Mouse (Mus musculus): ENCODE data around the gene Srpk1.
A peak's percentile ranks its signal among the peaks of the same experiment; 100 is the strongest.

Gene Srpk1

DNA sequence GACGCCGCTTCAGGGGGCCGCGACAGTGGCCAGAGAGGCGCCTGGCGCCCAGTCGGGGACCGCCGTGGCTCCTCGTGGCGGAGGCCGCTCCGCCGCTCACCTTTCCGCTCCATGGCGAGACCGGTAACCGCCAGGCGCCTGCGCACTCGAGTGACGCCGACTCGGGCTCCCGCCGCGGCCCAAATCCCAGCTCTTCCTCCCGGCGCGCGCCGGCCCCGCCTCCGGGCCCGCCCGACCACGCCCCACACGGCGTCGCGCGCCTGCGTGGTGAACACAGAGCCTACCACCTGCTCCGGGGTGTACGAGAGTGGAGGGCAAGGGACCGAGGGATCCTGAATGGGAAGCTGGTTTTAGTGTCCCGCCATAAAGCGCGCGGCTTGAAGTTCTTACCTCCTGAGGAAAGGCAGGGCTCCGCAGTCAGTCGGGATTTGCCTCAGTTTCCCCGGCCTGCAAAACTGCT lies at the start of gene Srpk1:
Gene Srpk1, minus strand, starts transcription at position 410 of the 460 bp plus-strand sequence.
- DNase-seq = peak; percentile 96

DNA sequence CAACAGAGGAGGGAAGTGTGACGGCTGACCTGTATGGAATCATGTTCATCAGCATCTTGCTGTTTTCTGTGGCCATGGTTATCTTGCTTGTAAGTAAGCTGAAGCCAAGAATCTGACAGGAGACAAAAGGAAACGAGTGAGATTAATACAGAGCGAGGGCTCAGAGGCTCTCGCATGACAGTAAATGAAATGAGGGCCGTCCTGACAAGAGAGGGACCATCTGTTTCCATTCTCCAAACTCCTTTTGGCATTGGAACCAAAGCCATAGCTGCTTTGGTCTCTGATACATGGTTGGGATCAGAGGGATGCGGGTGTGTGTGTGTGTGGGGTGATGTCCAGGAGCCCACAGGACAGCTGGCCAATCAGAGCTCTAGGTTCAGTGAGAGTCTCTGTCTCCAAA lies 37.1 kb upstream of the Srpk1 start:
- DNase-seq = peak; percentile 22

DNA sequence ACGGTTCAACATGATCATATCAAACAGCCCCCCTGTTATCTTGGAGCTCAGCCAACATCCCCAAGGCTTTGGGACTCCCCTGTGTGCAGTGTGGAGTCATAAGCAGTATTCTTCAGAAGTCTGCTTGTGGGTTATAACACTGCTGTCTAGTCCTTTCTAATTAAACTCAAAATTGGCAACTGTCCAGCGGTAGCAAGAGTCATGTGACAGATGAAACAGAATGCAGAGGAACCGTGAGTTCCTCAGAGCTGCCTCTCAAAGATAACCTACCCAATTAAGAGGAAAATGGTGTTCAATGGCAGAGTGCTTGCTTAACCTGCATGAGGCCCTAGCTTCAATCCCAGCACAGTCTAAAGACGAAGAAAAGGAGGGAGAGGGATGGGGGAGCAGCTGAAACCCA lies 35.4 kb upstream of the Srpk1 start:
- no peak for DNase-seq

DNA sequence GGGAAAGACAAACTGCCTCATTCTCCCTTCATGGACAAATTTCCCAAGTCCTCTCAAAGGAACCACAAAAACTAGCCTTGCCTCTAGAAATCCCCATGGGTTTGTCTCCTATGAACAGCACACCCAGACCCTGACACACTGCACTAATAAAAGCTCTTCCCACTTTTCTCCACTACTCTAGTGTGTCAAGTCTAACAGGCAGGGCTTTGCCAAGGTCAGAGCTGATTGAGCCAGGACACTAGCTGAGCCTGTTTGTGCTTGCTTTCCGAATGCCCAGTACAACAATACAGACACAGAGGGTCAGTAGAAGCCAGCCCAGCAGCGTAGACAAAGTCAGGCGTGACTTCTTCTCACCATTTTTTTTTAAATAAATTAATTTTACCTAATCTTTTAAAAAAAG lies 27.8 kb upstream of the Srpk1 start:
- no peak for DNase-seq

DNA sequence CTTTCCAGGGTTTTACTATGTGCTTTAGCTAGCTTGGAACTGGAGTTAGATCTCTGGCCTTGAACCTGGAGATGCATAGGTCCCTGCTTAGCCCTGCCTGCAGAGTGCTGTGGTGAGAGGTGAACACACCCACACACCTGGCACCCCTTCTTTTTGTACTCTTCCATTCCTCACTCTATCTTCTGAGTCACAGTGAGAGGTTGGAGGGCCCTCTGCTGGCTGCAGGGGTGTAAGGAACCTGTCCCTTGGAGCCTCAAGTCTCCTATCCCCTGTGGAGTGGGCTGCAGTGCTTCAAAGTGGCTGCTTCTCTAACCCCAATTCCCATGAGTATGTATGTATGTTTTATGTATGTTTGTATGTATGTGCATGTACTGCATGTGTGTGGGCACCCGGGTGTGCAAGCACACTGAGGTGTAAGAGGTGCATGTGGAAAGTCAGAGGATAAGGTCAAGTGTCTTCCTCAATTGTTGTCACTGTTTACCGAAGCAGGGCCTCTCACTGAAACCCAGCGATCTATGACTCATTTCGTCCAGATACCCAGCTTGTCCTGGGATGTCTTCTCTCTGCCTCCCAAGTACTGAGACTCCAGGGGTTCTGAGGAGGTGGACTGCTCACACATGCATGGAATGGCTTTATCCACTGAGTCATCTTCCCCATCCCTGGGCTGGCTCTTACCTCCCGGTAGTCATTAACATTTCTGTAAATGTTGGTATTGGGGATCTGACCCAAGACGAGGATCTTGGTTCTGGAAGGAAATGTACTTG lies 26.3 kb upstream of the Srpk1 start:
- peak; percentile 59 for DNase-seq

DNA sequence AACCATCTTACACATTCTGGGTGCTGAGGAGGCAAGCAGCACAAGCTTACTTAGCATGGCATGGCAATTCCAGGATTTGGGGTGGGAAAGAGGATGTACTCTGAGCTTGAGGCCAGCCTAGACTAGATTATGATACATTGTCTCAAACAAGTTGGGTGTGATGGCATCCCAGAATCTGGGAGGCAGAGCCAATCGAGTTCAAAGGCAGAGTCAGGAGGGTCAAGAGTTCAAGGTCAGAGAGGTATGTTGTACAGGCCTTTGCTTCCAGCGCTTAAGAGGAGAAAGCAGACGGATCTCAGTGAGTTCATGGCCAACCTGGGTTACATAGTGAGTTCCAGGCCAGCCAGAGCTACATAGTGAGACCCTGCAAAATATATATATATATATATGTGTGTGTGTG lies 23.7 kb upstream of the Srpk1 start:
- no peak for DNase-seq

DNA sequence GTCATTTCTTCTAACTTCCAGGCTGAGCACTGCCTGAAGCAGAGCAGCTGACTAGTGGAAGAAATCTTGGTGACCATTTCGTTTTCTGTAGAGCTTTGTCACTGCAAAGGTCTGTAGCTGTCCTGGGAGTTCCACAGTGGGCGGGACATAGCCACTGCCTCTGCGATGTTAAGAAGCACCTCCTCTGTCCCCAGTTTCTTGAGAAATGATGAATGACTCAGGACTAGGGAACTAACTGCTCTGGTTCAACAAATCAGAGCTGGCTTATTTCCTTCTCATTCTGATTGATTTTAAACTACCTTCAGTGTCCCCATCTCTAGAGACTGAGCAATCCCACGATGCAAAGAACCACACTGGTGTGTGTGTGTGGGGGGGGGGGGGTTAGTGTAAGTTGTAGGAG lies 21.6 kb upstream of the Srpk1 start:
- DNase-seq = no peak

DNA sequence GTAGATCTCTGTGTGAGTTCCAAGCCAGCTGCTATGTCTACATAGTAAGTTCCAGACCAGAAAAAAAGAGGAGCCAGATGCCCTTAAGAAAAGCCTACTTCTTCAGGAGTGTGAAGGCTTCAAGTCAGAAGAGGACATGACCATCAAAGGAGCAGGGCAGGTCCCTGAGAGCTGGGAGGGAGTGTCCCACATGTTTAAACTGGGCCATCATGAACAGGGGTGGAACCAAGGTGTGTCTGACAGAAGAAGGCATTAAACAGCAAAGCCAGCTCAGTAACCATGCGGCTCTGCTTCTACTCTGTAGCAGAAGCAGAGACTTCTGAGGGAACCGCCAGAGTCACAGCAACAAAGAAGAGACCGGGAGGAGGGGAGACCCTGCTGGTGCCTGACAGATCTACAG lies 21.2 kb upstream of the Srpk1 start:
- DNase-seq = no peak

DNA sequence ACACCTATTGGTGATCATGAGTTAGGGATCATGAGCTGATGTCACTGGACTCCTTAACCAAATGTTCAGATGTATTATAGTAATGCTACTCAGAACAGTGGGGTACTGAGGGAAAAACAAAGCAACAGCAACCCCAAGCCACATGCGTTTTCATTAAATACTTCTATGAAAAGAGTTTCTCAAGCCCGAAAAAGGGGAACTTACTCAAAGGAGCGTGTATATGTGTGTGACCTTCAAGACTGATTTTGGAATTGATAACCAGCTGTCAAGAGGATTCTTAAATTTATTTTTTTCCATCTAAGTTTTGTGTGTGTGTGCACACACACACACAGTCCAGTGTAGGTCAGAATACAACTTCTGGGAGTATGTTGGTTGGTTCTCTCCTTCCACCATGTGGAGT lies 17.6 kb upstream of the Srpk1 start:
- DNase-seq = no peak

DNA sequence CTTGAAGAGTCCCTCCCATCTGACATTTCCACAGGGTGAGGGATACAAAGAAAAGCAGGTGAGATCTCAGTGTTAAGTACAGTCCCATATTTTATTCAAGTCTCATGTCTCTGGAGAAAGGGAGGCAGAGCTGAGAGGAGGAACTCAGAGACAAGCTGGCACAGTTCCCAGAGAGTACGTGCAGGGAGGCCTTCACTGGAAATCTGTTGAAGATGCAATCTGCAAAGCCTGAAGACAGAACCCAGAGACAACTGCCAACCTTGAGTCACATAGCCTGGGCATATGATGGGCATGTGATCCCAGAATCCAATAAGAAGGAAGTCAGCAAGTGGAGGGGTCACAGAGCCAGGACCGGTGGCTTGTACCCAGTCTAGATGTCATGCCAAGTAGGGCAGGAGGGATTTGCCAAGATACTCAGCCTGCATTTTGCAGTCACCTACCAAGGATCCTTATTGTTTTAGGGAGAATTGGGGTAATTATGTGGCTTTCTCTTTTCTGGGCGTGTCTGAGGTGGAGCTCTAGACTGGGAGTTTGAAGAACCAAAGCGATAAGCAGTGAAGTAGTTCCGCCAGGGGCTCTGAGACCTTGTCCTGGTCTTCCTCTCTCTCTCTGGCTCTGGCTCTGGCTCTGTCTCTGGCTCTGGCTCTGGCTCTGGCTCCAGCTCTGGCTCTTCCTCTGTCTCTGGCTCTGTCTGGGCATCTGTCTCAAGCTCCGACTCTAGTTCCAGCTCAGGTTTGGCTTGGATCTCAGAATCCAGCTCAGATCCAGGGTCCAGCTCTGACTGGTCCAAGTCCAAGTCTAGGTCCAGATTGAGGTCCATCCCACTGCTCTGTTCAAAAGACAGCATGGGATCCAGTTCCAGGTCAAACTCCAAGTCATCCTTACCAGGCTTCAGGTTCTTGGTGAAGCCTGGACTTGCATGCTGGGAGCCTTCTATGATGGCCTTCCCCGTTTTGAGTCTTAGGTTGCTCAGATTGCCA lies 15.5 kb upstream of the Srpk1 start:
- DNase-seq = peak; percentile 51

DNA sequence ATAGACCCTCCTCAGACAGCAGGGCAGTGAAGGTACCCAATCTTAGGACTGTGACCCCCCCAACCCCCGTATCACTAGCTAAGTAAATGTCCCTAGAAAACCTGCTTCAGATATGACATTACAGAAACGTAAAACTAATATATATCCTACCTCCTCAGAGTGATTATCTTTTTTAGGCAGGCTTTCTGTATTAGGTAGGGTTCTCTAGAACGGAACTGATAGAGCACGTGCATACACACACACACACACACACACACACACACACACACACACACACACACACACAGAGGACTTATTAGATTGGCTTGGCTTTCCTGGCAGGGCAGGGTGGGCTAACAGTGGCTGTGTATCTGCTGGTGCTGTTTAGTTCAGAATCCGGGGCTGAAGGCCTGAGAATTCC lies 13.3 kb upstream of the Srpk1 start:
- DNase-seq = no peak

DNA sequence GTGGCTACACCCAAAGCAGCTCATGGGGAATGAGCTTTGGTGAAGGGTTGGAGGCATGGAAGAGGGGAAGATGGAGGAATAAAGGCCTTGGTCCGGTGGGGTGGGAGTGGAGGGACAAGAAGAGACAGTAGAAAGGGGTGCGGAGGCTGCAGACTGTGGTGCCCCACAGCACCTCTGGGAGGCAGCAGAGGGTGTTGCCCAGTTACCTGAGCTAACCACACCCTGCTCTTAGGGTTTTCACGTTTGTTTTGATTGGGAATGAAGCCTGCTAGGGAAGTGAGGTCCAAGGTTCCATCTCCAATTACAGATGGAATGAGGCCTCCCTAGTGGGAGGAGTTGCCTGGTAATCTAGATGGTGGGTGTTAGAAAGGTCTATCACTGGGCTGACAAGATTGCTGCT lies 6.6 kb upstream of the Srpk1 start:
- no peak for DNase-seq

DNA sequence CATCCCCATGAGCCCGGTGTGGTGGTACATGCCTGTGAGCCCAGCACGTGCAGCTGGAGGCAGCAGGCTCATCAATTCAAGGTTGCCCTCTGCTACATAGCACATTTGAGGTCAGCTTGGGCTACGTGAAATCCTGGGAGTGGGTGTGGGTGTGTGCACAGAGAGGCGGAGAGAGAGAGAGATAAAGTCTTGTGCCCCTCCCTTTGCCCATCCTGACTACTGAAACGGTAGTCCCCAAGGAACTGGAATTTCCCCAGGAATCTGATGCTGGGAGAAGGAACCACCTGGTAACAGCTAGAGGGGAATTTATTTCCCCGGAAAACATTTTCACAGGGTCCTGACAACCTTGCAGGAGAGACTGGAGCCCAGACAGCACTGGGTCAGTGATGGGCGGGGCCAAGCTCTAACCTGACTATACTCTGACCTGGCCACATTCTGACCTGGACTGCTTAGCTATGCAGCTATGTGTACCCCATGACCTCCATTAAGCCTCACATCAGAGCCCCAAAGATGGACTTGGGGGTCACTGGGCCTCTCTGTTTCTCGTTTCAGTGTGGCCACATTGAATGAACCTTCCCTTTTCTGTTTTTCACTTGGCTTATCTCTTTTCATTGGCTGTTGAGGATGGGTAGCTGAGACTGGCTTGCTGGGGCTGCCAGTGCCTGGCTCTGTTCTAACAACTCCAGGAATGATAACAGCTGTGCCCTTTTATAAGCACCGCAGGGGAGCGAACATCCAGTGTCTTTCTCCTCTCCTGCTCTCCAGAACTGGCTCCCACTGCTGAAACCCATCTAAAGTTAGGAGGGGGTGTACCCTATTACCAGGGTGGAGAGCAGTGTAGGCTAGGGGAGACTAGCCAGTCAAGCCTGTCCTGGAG lies 6.0 kb upstream of the Srpk1 start:
- peak; percentile 27 for DNase-seq

DNA sequence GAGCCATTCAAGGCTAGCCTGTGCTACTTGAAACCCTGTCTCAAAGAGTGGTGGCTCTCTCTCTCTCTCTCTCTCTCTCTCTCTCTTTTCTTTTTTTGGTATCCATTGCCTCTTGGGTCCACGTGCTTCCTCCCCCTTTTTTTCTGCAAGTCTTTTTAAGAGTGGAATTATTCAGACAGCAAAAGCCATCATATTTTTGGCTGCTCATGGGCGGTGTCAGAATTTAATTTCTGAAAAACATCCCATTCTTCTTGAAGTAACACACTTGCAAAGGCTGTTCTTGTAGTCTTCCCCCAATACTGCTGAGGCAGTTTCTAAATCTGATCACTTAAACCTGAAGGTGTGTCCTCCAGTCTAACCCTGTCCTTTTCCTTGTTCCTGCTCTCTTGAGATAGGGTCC lies 4.4 kb upstream of the Srpk1 start:
- no peak for DNase-seq

DNA sequence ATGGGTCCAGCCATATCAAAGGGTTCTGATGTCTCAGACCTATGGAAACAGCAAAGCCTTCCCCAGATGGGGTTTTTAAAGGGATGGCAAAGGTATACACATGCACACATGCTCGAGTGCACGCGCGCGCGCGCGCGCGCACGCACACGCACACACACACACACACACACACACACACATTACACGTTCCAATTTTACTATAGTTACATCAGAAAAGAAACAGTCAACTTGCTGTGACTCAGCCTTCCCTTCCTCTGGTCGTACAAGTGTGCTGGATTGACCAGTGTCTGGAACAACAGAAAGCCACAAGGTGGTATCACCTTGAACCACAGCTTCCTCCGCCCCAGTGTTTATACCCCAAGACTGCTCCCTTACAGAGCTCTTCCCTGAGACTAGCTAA lies 2.8 kb upstream of the Srpk1 start:
- no peak for DNase-seq

DNA sequence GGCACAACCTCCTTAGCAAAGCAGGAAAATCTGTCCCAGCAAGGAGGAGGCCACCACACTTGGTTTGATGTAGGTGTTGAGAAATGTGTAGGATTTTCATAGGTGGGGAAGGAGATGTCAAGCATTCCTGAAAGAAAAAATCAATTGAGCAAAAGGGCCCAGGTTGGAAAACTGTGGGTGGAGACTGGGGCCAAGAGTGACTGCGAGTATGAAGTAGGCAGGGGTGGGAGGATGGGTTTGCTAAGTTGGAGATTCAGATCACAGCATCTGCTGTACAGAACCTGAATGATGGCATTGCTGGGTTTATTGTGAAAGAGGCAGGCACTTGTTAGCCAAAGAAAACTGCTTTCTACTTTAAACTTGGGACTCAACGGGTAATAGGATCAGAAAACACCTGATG lies 2.3 kb upstream of the Srpk1 start:
- no peak for DNase-seq

DNA sequence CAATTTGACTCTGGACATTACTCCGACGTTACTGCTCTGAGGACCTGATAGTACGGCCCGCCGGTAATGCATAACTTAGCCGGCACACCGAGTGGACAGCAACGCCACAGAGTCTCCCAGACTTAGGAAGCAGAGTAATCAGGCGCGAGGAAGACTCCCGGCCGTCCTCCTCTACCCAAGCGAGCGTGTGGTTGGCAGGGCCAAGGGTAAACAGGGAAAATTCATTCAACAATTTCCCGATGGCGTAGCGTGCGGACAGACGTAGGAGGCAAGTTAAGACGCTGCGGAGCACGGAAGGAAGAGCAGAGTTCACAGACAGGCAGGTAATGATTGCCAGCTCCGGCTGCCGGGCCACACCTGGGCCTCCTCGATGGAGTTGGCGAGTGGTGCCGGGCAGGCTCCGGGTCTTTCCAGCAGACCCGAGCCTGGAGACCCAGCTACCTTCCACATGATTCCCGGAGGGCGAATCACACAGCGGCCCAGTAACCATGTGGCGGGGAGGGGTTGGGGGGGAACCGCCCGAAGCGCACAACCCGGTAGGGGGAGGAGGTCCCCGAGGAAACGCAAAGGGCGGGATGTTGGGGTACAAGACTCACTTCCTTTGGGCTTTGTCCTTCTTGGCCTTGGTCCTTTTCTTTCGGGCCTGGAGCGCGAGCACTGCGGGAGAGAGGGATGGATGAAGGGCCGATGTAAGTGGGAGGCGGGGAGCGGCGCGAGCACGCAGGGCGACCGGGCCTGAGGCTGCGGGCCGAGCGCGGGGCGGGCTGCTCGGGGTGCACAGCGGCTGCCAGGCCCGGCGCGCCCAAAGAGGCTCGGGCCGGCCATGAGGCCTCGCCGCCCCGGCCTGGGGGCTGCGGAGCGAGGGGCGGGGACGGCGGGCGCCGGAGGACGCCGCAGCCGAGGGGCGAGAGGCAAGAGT lies 869 bp downstream of the Srpk1 start:
- DNase-seq = peak; percentile 67

DNA sequence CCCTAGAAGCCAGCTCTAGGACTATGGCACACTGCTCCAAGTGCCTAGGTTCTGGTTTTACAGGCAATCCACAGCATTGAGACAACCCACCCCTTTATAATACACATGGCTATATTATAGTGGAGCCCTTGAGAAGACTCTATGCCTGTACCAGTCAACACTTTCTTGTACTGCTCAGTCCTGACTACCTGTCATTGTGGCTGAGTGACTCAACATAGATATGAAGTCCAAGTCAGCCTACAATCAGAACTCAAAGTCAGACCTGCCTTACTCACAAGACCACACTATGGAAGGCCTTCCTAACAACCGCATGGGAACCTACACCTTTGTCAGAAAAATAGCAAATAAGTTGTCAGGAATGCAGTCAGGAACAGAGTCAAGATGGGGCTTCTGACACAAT lies 3.7 kb downstream of the Srpk1 start:
- no peak for DNase-seq

DNA sequence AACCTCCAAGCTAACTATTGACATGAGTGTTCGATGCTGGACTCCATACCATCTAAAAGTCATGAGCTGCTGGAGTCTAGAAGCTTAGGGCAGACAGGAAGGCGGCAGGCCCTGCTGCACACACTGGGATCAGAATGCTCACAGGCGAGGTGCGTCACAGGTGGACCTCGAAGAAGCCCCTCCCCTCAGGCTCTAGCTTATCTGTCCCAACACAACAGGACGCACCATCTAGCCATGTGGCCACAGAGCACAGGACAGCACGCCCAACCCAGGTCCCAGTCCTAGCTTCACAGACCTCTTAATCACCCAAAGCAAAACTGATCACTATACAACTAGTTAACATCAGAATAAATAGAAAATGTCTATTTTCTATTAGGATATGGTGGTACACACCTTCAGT lies 4.4 kb downstream of the Srpk1 start:
- no peak for DNase-seq

DNA sequence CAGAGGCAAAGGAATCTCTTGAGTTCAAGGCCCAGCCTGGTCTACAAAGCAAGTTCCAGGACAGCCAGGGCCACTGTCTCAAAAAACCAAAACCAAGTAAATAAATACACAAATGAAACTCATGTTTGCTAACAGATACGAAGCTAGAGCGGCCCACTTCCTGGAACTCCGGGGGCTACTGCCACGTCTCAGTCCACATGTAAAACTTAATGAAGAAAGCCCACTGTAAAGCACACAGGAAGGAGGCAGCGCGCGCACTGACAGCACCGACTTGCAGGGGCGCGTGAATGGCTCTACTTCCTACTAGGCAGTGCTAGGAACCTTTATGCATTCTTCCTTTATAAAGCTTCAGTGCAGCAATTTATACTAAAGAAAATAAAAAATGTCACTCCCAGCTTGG lies 4.9 kb downstream of the Srpk1 start:
- DNase-seq = no peak

DNA sequence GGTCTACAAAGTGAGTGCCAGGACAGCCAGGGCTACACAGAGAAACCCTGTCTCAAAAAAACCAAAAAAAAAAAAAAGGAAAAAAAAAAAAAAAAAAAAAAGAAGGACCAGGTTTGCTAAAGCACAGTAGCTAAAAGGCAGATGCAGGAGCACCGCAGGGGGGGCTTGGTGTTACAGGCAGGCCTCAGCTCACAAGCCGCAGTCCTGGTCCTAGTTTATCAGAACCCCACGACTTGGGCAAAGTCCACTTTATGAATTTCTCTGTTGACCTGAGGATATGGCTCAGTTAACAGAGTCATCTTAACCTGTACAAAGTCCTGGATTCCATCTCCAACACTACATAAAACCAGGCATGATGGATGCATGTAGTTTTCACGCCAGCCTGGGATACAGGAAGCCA lies 7.2 kb downstream of the Srpk1 start:
- DNase-seq = no peak

DNA sequence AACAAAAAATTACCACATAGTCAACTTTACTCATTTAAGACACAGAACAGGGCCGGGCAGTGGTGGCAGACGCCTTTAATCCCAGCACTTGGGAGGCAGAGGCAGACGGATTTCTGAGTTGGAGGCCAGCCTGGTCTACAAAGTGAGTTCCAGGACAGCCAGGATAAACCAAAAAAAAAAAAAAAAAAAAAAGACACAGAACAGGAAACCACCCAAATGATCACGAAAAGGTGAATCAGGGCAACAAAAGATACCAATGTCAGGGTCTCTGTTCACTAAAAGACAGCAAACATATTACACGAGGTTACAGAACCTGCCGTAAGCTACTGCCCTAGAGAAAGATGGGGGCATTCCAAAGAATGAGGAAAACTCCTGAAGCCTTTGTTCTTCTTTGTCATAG lies 9.4 kb downstream of the Srpk1 start:
- DNase-seq = no peak
